Mouse (Mus musculus): Measurements from ENCODE around the gene Zfp672. TPM values are rescaled to one million over a fixed set of nuclear protein-coding genes. Genes with fewer than 3 reads are reported as not detected.

Gene Zfp672
- polyA plus RNA-seq, 1 experiment = 17.5 TPM

GRCm38 (mm10) chr11:58350628-58351027, 20.5 kb upstream of the Zfp672 start:
- Histone ChIP-seq H3K27ac (ENCODE audit: insufficient read depth, low read depth, low read length) (no peak overlapping the region), H3K36me3 (ENCODE audit: control insufficient read depth, insufficient read depth, low read length) (peaks cover 18% of the 10 kb centered on the region), H3K4me3 (ENCODE audit: low read depth, low read length) (no peak overlapping the region), H3K4me1 (ENCODE audit: control insufficient read depth, insufficient read depth, insufficient read length, low read length) (peaks cover 15% of the 10 kb centered on the region; the same call in 1 of the 2 replicates), H3K27me3 (ENCODE audit: control insufficient read depth, insufficient read depth, low read length) (no peaks in the 10 kb centered on the region)
- 89% methylated on average over 4 of the region's 4 CpGs for WGBS
- TF ChIP-seq CTCF (IDR thresholded peaks at IDR 0.05; ENCODE audit: extremely low read depth, insufficient read length, insufficient replicate concordance, low read depth, low read length) = peak; percentile 24; the same call in 1 of the 2 replicates
- no peak for TF ChIP-seq POLR2A (IDR thresholded peaks at IDR 0.05; ENCODE audit: low read depth, low read length)

GRCm38 (mm10) chr11:58346745-58347144, 16.6 kb upstream of the Zfp672 start:
- Histone ChIP-seq H3K27ac (ENCODE audit: insufficient read depth, low read depth, low read length) (no peak overlapping the region), H3K27me3 (ENCODE audit: control insufficient read depth, insufficient read depth, low read length) (no peaks in the 10 kb centered on the region), H3K36me3 (ENCODE audit: control insufficient read depth, insufficient read depth, low read length) (peaks cover 33% of the 10 kb centered on the region), H3K4me1 (ENCODE audit: control insufficient read depth, insufficient read depth, insufficient read length, low read length) (peaks cover 2% of the 10 kb centered on the region; the same call in 1 of the 2 replicates), H3K4me3 (ENCODE audit: low read depth, low read length) (no peak overlapping the region)
- TF ChIP-seq POLR2A (IDR thresholded peaks at IDR 0.05; ENCODE audit: low read depth, low read length) (no peak), CTCF (IDR thresholded peaks at IDR 0.05; ENCODE audit: extremely low read depth, insufficient read length, insufficient replicate concordance, low read depth, low read length) (no peak)
- 68% methylated on average over 4 of the region's 4 CpGs for WGBS

- WGBS = 77% methylated on average over 3 of the region's 3 CpGs
- Histone ChIP-seq H3K4me1 (ENCODE audit: control insufficient read depth, insufficient read depth, insufficient read length, low read length) (peaks cover 9% of the 10 kb centered on the region), H3K27ac (ENCODE audit: insufficient read depth, low read depth, low read length) (no peak overlapping the region), H3K27me3 (ENCODE audit: control insufficient read depth, insufficient read depth, low read length) (no peaks in the 10 kb centered on the region), H3K36me3 (ENCODE audit: control insufficient read depth, insufficient read depth, low read length) (peaks cover 30% of the 10 kb centered on the region), H3K4me3 (ENCODE audit: low read depth, low read length) (no peak overlapping the region)
- no peak for TF ChIP-seq POLR2A (IDR thresholded peaks at IDR 0.05; ENCODE audit: low read depth, low read length)
Observed at GRCm38 (mm10) chr11:58334746-58335145, 4.6 kb upstream of the Zfp672 start.

GRCm38 (mm10) chr11:58331546-58331945, 1.4 kb upstream of the Zfp672 start:
- H3K27ac ChIP-seq (ENCODE audit: insufficient read depth, low read depth, low read length) = no peak overlapping the region
- WGBS = 57% methylated on average over 6 of the region's 6 CpGs
- peaks cover 13% of the 10 kb centered on the region for H3K36me3 ChIP-seq (ENCODE audit: control insufficient read depth, insufficient read depth, low read length)
- H3K27me3 ChIP-seq (ENCODE audit: control insufficient read depth, insufficient read depth, low read length) = no peaks in the 10 kb centered on the region
- no peak for TF ChIP-seq POLR2A (IDR thresholded peaks at IDR 0.05; ENCODE audit: low read depth, low read length)
- no peak for TF ChIP-seq CTCF (IDR thresholded peaks at IDR 0.05; ENCODE audit: extremely low read depth, insufficient read length, insufficient replicate concordance, low read depth, low read length)
- H3K4me3 ChIP-seq (ENCODE audit: low read depth, low read length) = peak overlapping the region; percentile 88
- H3K4me1 ChIP-seq (ENCODE audit: control insufficient read depth, insufficient read depth, insufficient read length, low read length) = peaks cover 16% of the 10 kb centered on the region

- TF ChIP-seq POLR2A (IDR thresholded peaks at IDR 0.05; ENCODE audit: low read depth, low read length) (no peak), CTCF (IDR thresholded peaks at IDR 0.05; ENCODE audit: extremely low read depth, insufficient read length, insufficient replicate concordance, low read depth, low read length) (no peak)
- Histone ChIP-seq H3K27ac (ENCODE audit: insufficient read depth, low read depth, low read length) (peak overlapping the region; percentile 29; the same call in 1 of the 2 replicates), H3K36me3 (ENCODE audit: control insufficient read depth, insufficient read depth, low read length) (peaks cover 10% of the 10 kb centered on the region), H3K4me1 (ENCODE audit: control insufficient read depth, insufficient read depth, insufficient read length, low read length) (peaks cover 16% of the 10 kb centered on the region), H3K4me3 (ENCODE audit: low read depth, low read length) (peak overlapping the region; percentile 88), H3K27me3 (ENCODE audit: control insufficient read depth, insufficient read depth, low read length) (no peaks in the 10 kb centered on the region)
- WGBS = 7% methylated on average over 10 of the region's 10 CpGs
Observed at GRCm38 (mm10) chr11:58331149-58331495, 983 bp upstream of the Zfp672 start.

- WGBS = under 1% methylated on average over 21 of the region's 21 CpGs
- peak; percentile 21; the same call in 1 of the 2 replicates for TF ChIP-seq CTCF (IDR thresholded peaks at IDR 0.05; ENCODE audit: extremely low read depth, insufficient read length, insufficient replicate concordance, low read depth, low read length)
- peak; percentile 62; the same call in 1 of the 2 replicates for TF ChIP-seq POLR2A (IDR thresholded peaks at IDR 0.05; ENCODE audit: low read depth, low read length)
- peaks cover 8% of the 10 kb centered on the region for H3K36me3 ChIP-seq (ENCODE audit: control insufficient read depth, insufficient read depth, low read length)
- peak overlapping the region; percentile 25 for H3K27ac ChIP-seq (ENCODE audit: insufficient read depth, low read depth, low read length)
- peak overlapping the region; percentile 88 for H3K4me3 ChIP-seq (ENCODE audit: low read depth, low read length)
- H3K4me1 ChIP-seq (ENCODE audit: control insufficient read depth, insufficient read depth, insufficient read length, low read length) = peaks cover 16% of the 10 kb centered on the region
- H3K27me3 ChIP-seq (ENCODE audit: control insufficient read depth, insufficient read depth, low read length) = no peaks in the 10 kb centered on the region
Observed at GRCm38 (mm10) chr11:58329906-58330275, 248 bp downstream of the Zfp672 start.

GRCm38 (mm10) chr11:58326781-58327180, 3.4 kb downstream of the Zfp672 start:
- Histone ChIP-seq H3K36me3 (ENCODE audit: control insufficient read depth, insufficient read depth, low read length) (peaks cover 1% of the 10 kb centered on the region; the same call in 1 of the 2 replicates), H3K4me1 (ENCODE audit: control insufficient read depth, insufficient read depth, insufficient read length, low read length) (peaks cover 14% of the 10 kb centered on the region), H3K4me3 (ENCODE audit: low read depth, low read length) (no peak overlapping the region), H3K27me3 (ENCODE audit: control insufficient read depth, insufficient read depth, low read length) (no peaks in the 10 kb centered on the region), H3K27ac (ENCODE audit: insufficient read depth, low read depth, low read length) (no peak overlapping the region)
- TF ChIP-seq POLR2A (IDR thresholded peaks at IDR 0.05; ENCODE audit: low read depth, low read length) (no peak), CTCF (IDR thresholded peaks at IDR 0.05; ENCODE audit: extremely low read depth, insufficient read length, insufficient replicate concordance, low read depth, low read length) (peak; percentile 21; the same call in 1 of the 2 replicates)
- 95% methylated on average over 3 of the region's 3 CpGs for WGBS

Data from small intestine, adult 2 months (tissue).